Mouse (Mus musculus) CH12.LX (cell line): Measurements from ENCODE around the gene Cyp2d34. TPM values are rescaled to one million over a fixed set of nuclear protein-coding genes. Genes with fewer than 3 reads are reported as not detected.

Source experiments
- DNase-seq: peaks from one replicate; pipeline ENCODE4 v3.0.0-alpha.2; 2013; ENCODE audit errors: extremely low read depth
- H3K27ac ChIP-seq: 2 replicates; pipeline ENCODE4 v1.5.1; 2012; ENCODE audit warnings: low read depth, mild to moderate bottlenecking, control low read depth, moderate library complexity; ENCODE audit not compliant: insufficient read depth
- H3K27me3 ChIP-seq: replicated peaks from 2 replicates; pipeline ENCODE3; 2012; ENCODE audit warnings: inconsistent platforms
- H3K36me3 ChIP-seq, 2 experiments: replicated peaks in 1 of 2; 2 replicates each; pipeline versions ENCODE3 to v1.6.1; 2012; ENCODE audit warnings: inconsistent platforms in 1 of 2, low read length in 1 of 2, mild to moderate bottlenecking in 1 of 2, mixed read lengths in 1 of 2, moderate library complexity in 1 of 2; ENCODE audit not compliant: control insufficient read depth in 1 of 2, insufficient read depth in 1 of 2
- H3K4me1 ChIP-seq, 2 experiments: 2 replicates each; pipeline ENCODE4 v1.6.1; 2012; ENCODE audit warnings: inconsistent platforms in 1 of 2, moderate library complexity in 1 of 2; ENCODE audit not compliant: insufficient read depth in 2 of 2, control insufficient read depth in 1 of 2
- H3K4me2 ChIP-seq: 2 replicates; pipeline ENCODE4 v1.6.1; 2012; ENCODE audit warnings: low read depth, mild to moderate bottlenecking, control low read depth; ENCODE audit not compliant: poor library complexity, insufficient read depth, severe bottlenecking
- H3K4me3 ChIP-seq, 3 experiments: fragments of 150-350 bp in 1 of 3; sonication (generic) in 1 of 3; replicated peaks in 1 of 3; 2 replicates each; pipeline versions ENCODE3 to v1.5.1; 2011 to 2012; ENCODE audit warnings: low read depth in 2 of 3, low read length in 2 of 3, mild to moderate bottlenecking in 2 of 3, moderate library complexity in 2 of 3, control low read depth in 1 of 3, improper control_type of control experiment in 1 of 3, inconsistent platforms in 1 of 3, mixed read lengths in 1 of 3; ENCODE audit not compliant: poor library complexity in 1 of 3
- H3K79me2 ChIP-seq: replicated peaks from 2 replicates; pipeline ENCODE4 v1.6.1; 2012; ENCODE audit warnings: mild to moderate bottlenecking, moderate library complexity; ENCODE audit not compliant: control insufficient read depth, poor library complexity, insufficient read depth, severe bottlenecking; ENCODE audit errors: extremely low read depth
- H3K9ac ChIP-seq: 2 replicates; pipeline ENCODE4 v1.6.1; 2012; ENCODE audit warnings: low read depth, mild to moderate bottlenecking, control low read depth, moderate library complexity; ENCODE audit not compliant: insufficient read depth
- H3K9me3 ChIP-seq: replicated peaks from 2 replicates; pipeline ENCODE3; 2012; ENCODE audit warnings: low read length, inconsistent platforms, mixed read lengths
- CHD1 ChIP-seq: IDR thresholded peaks from 2 replicates; pipeline ENCODE4 v1.6.1; 2012; ENCODE audit warnings: low read depth, low read length, improper control_type of control experiment, inconsistent platforms
- CTCF ChIP-seq, 2 experiments: IDR thresholded peaks in 1 of 2; conservative IDR thresholded peaks in 1 of 2; 2 replicates each; pipeline ENCODE4 v1.5.1; 2011 to 2012; ENCODE audit warnings: low read depth in 2 of 2, low read length in 2 of 2, improper control_type of control experiment in 1 of 2, inconsistent platforms in 1 of 2, mild to moderate bottlenecking in 1 of 2, moderate library complexity in 1 of 2
- E2F4 ChIP-seq: IDR thresholded peaks from 2 replicates; pipeline ENCODE4 v1.6.1; 2011; ENCODE audit warnings: low read depth, low read length, improper control_type of control experiment; ENCODE audit not compliant: insufficient replicate concordance
- ELF1 ChIP-seq: IDR thresholded peaks from 2 replicates; pipeline ENCODE4 v1.6.1; 2014; ENCODE audit warnings: low read depth, mild to moderate bottlenecking, inconsistent platforms, low read length, improper control_type of control experiment
- EP300 ChIP-seq: IDR thresholded peaks from 2 replicates; pipeline ENCODE4 v1.6.1; 2011; ENCODE audit warnings: low read length, improper control_type of control experiment
- ETS1 ChIP-seq: conservative IDR thresholded peaks from 2 replicates; pipeline ENCODE4 v1.6.1; 2012; ENCODE audit warnings: low read depth, mild to moderate bottlenecking, inconsistent platforms, low read length, improper control_type of control experiment, moderate library complexity
- GABPA ChIP-seq: IDR thresholded peaks from 2 replicates; pipeline ENCODE4 v1.6.1; 2012; ENCODE audit warnings: low read depth, low read length, improper control_type of control experiment, inconsistent platforms; ENCODE audit not compliant: insufficient replicate concordance
- HCFC1 ChIP-seq: IDR thresholded peaks from 2 replicates; pipeline ENCODE4 v1.6.1; 2012; ENCODE audit warnings: low read depth, mild to moderate bottlenecking, inconsistent platforms, low read length, improper control_type of control experiment
- IRF4 ChIP-seq: IDR thresholded peaks from 2 replicates; pipeline ENCODE4 v1.6.1; 2014; ENCODE audit warnings: low read depth, mild to moderate bottlenecking, inconsistent platforms, low read length, improper control_type of control experiment
- MAX ChIP-seq: IDR thresholded peaks from 2 replicates; pipeline ENCODE4 v1.6.1; 2011; ENCODE audit warnings: low read length, improper control_type of control experiment
- MYC ChIP-seq: IDR thresholded peaks from 2 replicates; pipeline ENCODE4 v1.6.1; 2011; ENCODE audit warnings: low read depth, mild to moderate bottlenecking, improper control_type of control experiment, low read length
- NELFE ChIP-seq: IDR thresholded peaks from 2 replicates; pipeline ENCODE4 v1.6.1; 2011; ENCODE audit warnings: low read depth, low read length, improper control_type of control experiment
- PAX5 ChIP-seq: IDR thresholded peaks from 2 replicates; pipeline ENCODE4 v1.6.1; 2012; ENCODE audit warnings: low read length, inconsistent platforms, mixed read lengths
- POLR2AphosphoS2 ChIP-seq: IDR thresholded peaks from 2 replicates; pipeline ENCODE4 v1.6.1; 2011; ENCODE audit warnings: low read depth, low read length, improper control_type of control experiment
- RCOR1 ChIP-seq: conservative IDR thresholded peaks from 2 replicates; pipeline ENCODE4 v1.6.1; 2012; ENCODE audit warnings: low read depth, mild to moderate bottlenecking, inconsistent platforms, low read length, improper control_type of control experiment
- TBP ChIP-seq: conservative IDR thresholded peaks from 2 replicates; pipeline ENCODE4 v1.6.1; 2011; ENCODE audit warnings: low read depth, low read length, improper control_type of control experiment
- TCF12 ChIP-seq: IDR thresholded peaks from 2 replicates; pipeline ENCODE4 v1.6.1; 2014; ENCODE audit warnings: low read depth, mild to moderate bottlenecking, inconsistent platforms, low read length, improper control_type of control experiment
- USF1 ChIP-seq: IDR thresholded peaks from 2 replicates; pipeline ENCODE4 v1.6.1; 2014; ENCODE audit warnings: low read depth, mild to moderate bottlenecking, inconsistent platforms, low read length, improper control_type of control experiment
- USF2 ChIP-seq: conservative IDR thresholded peaks from 2 replicates; pipeline ENCODE4 v1.6.1; 2011; ENCODE audit warnings: low read depth, low read length, improper control_type of control experiment
- ZC3H11A ChIP-seq: IDR thresholded peaks from 2 replicates; pipeline ENCODE4 v1.6.1; 2012; ENCODE audit warnings: low read depth, mild to moderate bottlenecking, inconsistent platforms, low read length, improper control_type of control experiment
- ZKSCAN1 ChIP-seq: IDR thresholded peaks from 2 replicates; pipeline ENCODE4 v1.6.1; 2012; ENCODE audit warnings: low read depth, inconsistent platforms, low read length, improper control_type of control experiment, borderline replicate concordance
- ZMIZ1 ChIP-seq: IDR thresholded peaks from 2 replicates; pipeline ENCODE4 v1.6.1; 2012; ENCODE audit warnings: low read depth, mild to moderate bottlenecking, inconsistent platforms, low read length, improper control_type of control experiment
- ZNF384 ChIP-seq: IDR thresholded peaks from 2 replicates; pipeline ENCODE4 v1.6.1; 2012; ENCODE audit warnings: low read depth, low read length, improper control_type of control experiment, inconsistent platforms
- dilution Hi-C: fragments of 300-500 bp; cut with MboI; formaldehyde crosslinking; loops from 2 replicates; pipeline ENCODE4 v1.14.3; 2020; ENCODE audit warnings: low sequenced_read_pairs; ENCODE audit not compliant: extremely low pct_unique_long_range_greater_than_20kb, extremely low pct_ligation_motif_present
- in situ Hi-C: fragments of 300-500 bp; cut with MboI; formaldehyde crosslinking; loops from 3 replicates; pipeline ENCODE4 v1.14.3; 2019; ENCODE audit warnings: low sequenced_read_pairs, low pct_ligation_motif_present, low pct_unique_long_range_greater_than_20kb, mixed read lengths
- polyA plus RNA-seq: library from polyadenylated mRNA; unstranded; fragments of >175 nt; gene quantifications from 2 replicates; pipeline ENCODE4 v1.2.1, GENCODE M21; 2012; ENCODE audit warnings: low read depth; ENCODE audit not compliant: insufficient read length
- total RNA-seq, 2 experiments: library from RNA; depleted of rRNA; stranded (reverse); fragments of 300-350 nt in 1 of 2; fragments of >200 nt in 1 of 2; gene quantifications; 2 replicates each; pipeline ENCODE4 v1.2.3; 2012 to 2014

Cyp2d34 gene
- not detected in 2 replicates for total RNA-seq (2012; rRNA removed)
- total RNA-seq (2014; rRNA removed) = not detected in 2 replicates
- not detected in 2 replicates for polyA plus RNA-seq

GRCm38 (mm10) chr15:82620531-82621202 lies at the start of gene Cyp2d34:
TSS of gene Cyp2d34 (minus strand) at chr15:82620946.
- DNase-seq = no peak
- Histone ChIP-seq H3K27ac (no peak within 1 kb of the TSS), H3K4me3 (no peak within 1 kb of the TSS), H3K36me3 (no peaks in the 10 kb centered on the region), H3K9ac (no peak within 1 kb of the TSS), H3K79me2 (no peaks in the 10 kb centered on the region), H3K4me1 (no peaks in the 10 kb centered on the region; a peak in 1 of 4 replicates), H3K9me3 (no peaks in the 10 kb centered on the region), H3K4me2 (no peak within 1 kb of the TSS), H3K27me3 (peaks cover 61% of the 10 kb centered on the region)
- dilution Hi-C loops (no loop called here), in situ Hi-C loops (no loop called here)
- TF ChIP-seq PAX5 (no peak), TBP (no peak), ZMIZ1 (no peak), ZKSCAN1 (no peak), IRF4 (no peak), POLR2AphosphoS2 (no peak), GABPA (no peak), TCF12 (no peak), MYC (no peak), ELF1 (no peak), USF2 (no peak), RCOR1 (no peak)

GRCm38 (mm10) chr15:82656346-82656745 lies 35.6 kb upstream of the Cyp2d34 start:
- Histone ChIP-seq H3K9ac (no peak overlapping the region), H3K4me2 (no peak overlapping the region), H3K9me3 (no peaks in the 10 kb centered on the region), H3K36me3 (no peaks in the 10 kb centered on the region), H3K4me3 (no peak overlapping the region), H3K79me2 (no peaks in the 10 kb centered on the region), H3K27ac (no peak overlapping the region), H3K4me1 (no peaks in the 10 kb centered on the region), H3K27me3 (peaks cover 64% of the 10 kb centered on the region)
- dilution Hi-C loops = no loop called here
- in situ Hi-C loops = no loop called here
- no peak for DNase-seq
- no peak for TF ChIP-seq ZC3H11A

- no peaks in the 10 kb centered on the region for H3K36me3 ChIP-seq
- dilution Hi-C loops (no loop called here), in situ Hi-C loops (no loop called here)
These were observed 23.6 kb upstream of the Cyp2d34 start for GRCm38 (mm10) chr15:82644371-82644770.

More at GRCm38 (mm10) chr15:82644371-82644770, 23.6 kb upstream of the Cyp2d34 start:
- Histone ChIP-seq H3K9ac (no peak overlapping the region), H3K4me2 (no peak overlapping the region), H3K4me3 (no peak overlapping the region), H3K9me3 (no peaks in the 10 kb centered on the region), H3K79me2 (no peaks in the 10 kb centered on the region), H3K27ac (no peak overlapping the region), H3K4me1 (no peaks in the 10 kb centered on the region), H3K27me3 (peaks cover 71% of the 10 kb centered on the region)
- no peak for DNase-seq
- TF ChIP-seq USF1 (no peak), HCFC1 (no peak), NELFE (no peak), EP300 (no peak), ETS1 (no peak), CHD1 (no peak), MAX (no peak), E2F4 (no peak), CTCF (conservative IDR thresholded peaks at IDR 0.05 in 1 of 2, IDR thresholded peaks at IDR 0.05 in 1 of 2; ENCODE audit: low read depth in 2 of 2, low read length in 2 of 2) (no peak), RCOR1 (no peak), TCF12 (no peak), ZNF384 (no peak)
